Mouse (Mus musculus) kidney, adult 8-10 months (tissue): ENCODE measurements around the gene Gnat1.
A peak's percentile ranks its signal among the peaks of the same experiment; 100 is the strongest.

Experiments used
- DNase-seq, 2 experiments: peaks; one replicate each; pipeline ENCODE4 v3.0.0; 2022

Gene Gnat1

DNA sequence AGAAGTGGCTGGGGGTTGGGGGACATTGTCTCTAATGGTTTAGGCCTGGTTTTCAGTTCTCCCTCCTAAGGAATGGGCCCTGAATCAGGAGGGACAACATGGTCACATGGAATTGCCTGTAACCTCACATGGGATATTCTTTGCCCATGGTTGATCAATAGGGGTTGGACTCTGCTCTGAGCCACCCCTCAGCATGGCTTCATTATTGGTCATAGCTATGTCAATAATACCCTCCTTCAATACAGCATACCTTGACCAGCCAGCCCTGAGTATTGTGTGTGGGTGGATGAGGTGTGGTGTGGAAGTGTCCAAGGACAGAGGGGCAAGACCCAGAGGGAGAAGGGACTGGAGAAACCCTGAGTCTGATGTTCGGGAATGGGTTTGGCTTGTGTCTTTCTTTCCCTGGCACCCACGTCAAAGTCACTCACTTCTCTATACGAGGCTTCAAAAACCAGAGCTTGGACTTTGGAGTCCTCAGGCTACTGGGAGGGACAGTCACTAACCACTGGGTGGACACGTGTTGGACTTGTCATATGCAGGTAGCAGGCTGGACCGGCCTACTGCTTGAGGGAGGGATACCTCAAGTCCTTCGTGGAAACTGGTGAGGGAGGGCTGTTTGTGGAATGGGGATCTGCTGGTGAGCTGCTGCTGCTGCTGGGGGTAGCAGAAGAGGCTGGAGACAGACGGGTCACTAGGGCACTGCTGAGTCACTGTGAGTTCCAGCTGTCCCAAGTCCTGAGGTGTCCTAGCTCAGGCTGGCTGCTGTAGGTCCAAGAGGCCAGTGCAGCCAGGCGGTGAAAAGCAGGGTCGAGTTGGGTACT, 4.7 kb downstream of the Gnat1 start:
- peak; percentile 54 to 70 for DNase-seq

DNA sequence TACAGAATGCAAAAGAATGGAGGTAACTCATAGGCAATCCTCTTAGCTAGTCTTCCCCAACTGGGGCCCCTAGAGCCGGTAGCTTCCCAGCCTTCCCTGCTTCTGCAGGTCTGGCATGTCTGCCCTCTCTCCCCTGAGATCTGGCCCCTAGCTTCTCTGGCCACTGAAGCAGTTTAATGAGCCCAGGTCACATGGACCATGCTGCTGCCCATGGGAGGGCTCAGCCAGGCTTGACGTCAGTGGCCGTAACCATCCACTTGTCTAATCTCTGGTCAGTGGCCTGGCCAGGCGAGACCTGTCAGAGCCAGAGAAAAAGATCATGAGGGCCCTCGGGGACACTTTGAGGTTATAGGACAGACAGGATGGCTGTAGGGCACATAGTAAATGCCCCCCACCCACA, 9.3 kb downstream of the Gnat1 start:
- peak; percentile 65 to 66 for DNase-seq

- DNase-seq, result peak; percentile 33 to 45
Observed at GRCm38 (mm10) chr9:107669480-107669945, 10.0 kb downstream of the Gnat1 start, which contains the start of gene Slc38a3. Slc38a3 (minus strand) TSS chr9:107669530.

DNA sequence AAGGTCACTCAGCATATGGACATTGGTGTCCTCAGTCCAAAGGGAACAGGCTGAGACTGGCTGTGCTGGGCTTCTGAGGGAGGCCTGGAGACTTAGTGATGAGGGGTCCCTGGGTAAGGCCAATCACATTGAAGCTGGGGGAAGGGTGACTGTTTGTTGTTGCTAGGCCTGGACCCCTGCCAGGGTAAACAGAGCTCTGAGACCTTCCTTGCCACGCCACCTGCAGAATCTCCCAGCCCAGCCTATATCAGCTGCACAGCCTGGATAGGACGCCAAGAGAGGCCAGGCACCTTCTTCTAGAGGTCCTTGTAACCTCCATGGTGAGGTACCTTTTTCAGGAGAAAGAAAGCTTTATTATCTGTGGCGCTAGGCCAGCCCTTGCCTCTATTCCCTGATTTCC, 10.6 kb downstream of the Gnat1 start:
- DNase-seq, result no peak

GRCm38 (mm10) chr9:107668011-107668410, 11.5 kb downstream of the Gnat1 start:
- DNase-seq, result no peak

DNA sequence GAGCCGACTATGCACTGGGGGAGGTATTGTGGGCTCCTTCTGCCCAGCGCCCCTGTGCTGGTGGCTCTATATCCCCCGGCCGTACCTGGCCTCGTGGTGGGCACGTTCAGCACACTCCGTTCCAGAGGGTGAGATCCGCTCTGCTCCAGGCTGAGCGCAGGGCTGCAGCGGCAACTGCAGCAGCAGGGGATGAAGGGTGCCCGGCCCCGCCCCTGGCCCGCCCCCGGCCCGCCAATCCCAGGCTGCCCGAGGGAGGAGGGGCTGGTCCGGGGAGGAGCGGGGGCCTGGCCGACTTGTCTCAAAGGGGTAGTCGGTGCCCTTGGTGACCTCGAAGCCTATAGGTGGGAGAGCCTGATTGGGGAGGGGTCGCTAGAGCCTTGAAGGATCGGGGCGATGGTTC, 12.3 kb downstream of the Gnat1 start:
- peak; percentile 48 for DNase-seq

DNA sequence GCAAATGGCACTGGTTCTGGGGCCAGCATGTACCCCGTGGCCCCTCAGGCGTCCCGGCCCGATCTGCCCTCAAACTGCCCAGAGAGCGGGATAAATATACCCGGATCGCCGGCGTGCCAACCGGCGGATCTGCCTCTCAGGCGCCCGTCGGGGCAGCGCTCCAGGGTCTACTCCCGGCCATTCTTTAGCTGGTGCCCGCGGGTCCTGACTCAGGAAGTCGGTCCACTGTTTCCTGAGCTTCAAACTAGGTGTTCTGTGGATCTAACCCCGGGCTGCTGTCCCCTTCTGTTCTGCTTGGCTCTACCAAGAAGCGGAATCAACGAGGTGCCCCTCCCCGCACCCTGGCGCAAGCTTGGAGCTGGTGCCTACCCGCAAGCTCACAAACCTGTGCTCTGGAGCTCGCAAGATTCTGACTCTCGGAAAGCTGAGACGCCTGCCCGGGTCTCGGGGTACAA, 12.7 kb downstream of the Gnat1 start:
- DNase-seq, result no peak

GRCm38 (mm10) chr9:107665308-107665707, 14.2 kb downstream of the Gnat1 start:
- no peak for DNase-seq

- DNase-seq, result no peak
Observed at GRCm38 (mm10) chr9:107663525-107663924, 16.0 kb downstream of the Gnat1 start.

DNA sequence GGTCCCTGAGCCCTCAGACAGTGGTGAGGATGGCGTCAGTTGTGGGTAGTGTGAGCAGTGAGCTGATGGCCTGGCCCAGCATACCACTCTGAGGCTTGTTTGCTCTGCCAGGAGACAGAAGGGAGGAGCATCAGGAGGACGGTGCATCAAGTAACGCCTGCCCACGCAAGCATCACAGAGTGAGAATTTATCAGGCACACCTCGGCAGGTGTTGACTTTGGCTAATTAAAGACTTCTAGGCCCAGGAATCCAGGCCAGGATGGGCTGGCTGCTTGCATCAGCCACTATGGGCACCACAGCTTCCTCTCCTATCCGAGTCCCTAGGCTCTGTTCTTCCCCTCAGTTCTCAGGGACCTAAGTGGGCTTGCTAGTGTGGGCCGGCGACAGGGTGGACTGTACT, 17.2 kb downstream of the Gnat1 start:
- DNase-seq, result no peak

DNA sequence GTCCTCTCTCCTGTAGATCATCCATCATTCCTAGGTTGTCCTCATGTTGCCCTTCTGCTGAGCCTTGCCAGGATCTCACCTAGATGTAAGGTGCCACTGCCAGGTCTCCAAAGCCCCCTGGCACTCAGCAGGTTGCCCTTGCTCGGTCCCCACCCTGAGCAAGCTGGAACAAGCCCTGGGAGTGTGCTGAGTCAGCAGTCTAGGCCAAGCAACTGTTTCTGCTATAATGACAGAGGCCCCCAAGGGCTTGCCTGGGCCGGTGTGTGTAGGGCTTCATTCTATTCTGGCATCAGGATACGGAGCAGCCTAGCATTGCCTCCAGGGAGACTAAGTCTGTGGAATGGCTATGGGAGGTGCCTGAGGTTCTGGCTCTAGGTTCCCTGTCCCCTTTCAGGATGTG, 18.7 kb downstream of the Gnat1 start:
- no peak for DNase-seq

DNA sequence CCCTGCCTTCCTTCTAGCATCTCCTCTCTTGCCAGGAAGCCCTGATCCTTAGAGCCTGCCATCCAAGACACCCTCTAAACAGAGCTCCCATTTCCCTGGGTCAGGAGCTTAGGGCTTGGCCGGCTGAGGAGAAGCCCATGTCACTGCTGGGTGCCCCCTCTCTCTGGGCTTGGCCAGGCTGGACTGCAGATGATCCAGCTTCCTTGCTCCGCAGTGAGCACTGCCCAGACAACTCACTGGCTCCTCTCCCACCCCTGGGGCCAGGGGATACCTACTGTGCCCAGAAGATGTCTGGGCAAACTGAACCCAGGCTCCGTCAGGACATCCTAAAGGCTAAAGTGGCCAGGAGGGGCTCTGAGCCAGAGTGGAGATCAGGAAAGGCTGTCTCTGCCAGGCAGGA, 19.6 kb downstream of the Gnat1 start:
- DNase-seq, result no peak

DNA sequence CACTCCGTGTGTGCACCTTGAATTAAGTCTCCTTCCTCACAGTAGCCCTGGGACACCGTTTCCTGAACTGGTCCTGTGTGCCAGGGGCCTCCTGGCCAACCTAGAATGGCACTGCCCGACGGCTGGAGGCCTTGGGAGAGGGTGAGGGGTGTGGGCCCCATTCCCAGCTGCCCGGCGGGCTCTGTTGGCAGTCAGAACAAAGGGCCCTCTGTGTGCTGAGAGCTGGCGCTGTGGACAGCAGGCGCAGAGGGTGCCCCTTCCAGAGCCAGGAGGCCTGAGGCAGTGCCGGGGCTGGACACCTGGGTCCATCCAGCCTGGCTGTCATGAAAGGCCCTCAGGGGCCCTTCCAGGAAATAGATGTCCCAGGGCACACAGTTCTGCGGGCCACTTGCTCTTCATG, 20.0 kb downstream of the Gnat1 start:
- DNase-seq, result no peak

DNA sequence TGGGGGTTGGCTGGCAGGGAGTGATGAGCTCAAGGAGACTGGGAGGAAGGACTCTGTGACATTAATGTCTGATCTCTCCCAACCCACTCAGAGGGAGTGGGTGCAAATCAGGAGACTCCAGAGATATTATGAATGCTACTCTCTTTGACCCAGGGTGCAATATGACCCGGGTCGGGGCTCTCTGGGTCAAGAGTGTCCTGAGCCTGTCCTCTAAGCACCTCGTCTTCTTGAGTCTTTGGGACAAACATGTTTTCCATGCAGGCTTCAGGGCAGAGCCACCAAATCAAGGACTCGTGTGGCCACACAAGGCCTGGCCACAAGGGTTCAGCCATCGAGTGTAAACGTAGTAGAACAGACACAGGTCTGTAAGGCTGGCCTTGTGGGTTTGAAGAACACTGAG, 21.4 kb downstream of the Gnat1 start:
- DNase-seq, result no peak

DNA sequence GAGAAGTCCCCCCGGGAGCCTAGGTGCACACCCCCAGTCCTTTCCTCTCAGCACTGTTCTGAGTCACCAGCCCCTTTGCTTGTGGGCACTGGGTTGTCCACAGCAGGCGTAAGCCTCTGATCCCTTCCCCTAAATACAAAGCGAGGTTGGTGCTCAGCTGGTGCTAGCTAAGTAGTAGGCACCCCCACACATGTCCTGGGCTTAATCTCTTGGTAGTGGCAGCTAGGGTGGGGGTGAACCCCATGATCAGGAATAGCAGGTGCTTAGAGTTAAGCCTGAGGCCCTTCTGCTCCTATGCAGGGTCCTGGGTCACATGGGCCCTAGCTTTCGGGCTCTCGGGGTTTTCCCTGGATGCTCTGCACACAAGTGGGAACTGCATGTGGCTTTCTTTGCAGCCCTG, 22.4 kb downstream of the Gnat1 start:
- no peak for DNase-seq

DNA sequence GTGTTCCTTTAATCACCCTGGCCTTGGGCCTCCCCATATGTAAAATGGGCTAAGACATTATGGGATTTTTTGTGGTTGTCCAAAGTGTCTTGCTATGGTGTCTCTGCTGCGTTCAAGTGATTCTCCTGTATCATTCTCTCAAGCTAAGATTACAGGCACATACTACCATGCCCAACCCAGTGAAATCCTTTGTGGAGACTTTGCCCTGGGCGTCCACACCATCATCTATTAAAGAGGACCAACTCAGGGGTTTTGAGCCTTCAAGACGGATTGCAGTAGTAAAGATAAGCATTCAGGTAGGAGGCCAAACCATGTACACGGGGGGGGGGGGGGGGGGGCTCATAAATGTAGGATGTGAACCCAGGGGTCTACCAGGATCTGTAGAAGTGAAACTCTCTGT, 24.9 kb downstream of the Gnat1 start:
- DNase-seq, result no peak

- DNase-seq, result no peak
Observed at GRCm38 (mm10) chr9:107653474-107653873, 26.0 kb downstream of the Gnat1 start.

GRCm38 (mm10) chr9:107650708-107651481, 28.6 kb downstream of the Gnat1 start:
- DNase-seq, result no peak

DNA sequence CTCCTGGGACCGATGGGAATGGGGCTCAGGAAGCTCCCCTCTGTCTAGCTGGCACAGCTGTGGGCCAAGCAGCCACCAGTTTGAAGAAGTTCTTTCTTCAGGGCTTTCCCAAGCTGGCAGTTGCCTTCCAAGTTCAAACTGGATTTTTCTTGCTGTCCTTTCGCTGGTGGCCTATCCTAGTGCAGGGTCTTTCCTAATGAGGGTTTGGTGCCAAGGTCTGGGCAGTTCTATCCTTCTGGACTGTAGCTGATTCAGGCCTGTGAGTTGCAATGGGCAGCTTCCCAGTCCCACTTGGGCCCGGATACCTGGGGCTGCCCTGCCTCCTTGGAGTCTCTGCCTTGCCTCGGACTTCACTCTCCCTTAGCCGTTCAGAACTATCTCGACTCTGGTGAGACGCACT, 29.3 kb downstream of the Gnat1 start:
- no peak for DNase-seq

DNA sequence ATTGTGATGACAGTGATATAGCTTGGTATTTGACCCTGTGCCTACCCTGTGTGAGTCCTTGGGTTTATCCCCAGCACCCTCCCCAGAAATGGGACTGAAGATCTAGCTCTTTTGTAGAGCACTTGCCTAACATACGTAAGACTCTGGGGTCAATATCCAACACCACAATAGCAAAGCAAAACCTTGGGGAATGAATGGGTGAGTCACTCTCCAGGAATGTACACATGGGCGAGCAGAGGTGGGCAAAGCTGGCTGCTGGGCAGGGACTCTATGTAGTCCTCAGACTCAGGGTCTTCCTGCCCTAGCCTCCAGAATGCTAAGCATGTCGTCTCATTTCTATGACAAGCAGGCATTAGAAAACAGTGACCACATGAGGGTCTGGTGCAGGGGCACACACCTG, 30.7 kb downstream of the Gnat1 start:
- no peak for DNase-seq

DNA sequence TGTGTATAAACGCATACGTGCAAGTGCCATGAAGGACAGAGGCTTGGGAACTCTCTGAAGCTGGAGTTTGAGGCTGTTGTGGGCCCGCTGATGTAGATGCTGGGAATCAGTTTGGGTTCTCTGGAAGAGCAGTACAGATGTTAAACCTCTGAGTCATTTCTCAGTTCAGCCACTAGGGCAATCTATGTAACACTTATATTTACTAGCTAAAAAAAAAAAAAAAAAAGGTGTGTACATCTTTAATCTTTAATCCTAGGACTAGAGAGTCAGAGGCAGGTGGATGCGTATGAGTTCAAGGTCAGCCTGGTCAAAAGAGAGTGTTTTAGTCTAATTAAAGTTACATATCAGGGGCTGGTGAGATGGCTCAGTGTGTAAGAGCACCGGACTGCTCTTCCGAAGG, 32.5 kb downstream of the Gnat1 start:
- DNase-seq, result no peak

GRCm38 (mm10) chr9:107645577-107645976, 33.9 kb downstream of the Gnat1 start:
- peak; percentile 71 to 78 for DNase-seq

GRCm38 (mm10) chr9:107645153-107645510, 34.4 kb downstream of the Gnat1 start:
- DNase-seq, result peak; percentile 60 to 64

GRCm38 (mm10) chr9:107644495-107645152, 34.9 kb downstream of the Gnat1 start:
- peak; percentile 85 to 92 for DNase-seq
